Mouse (Mus musculus) right cerebral cortex, postnatal 25 days (tissue): Measurements from ENCODE around the gene St3gal4.
"Not testable (repeated sequence)": the region's sequence is repeated elsewhere in the genome, so short reads cannot be mapped to it uniquely, and the experiment has no call there.

ENCODE experiments used
- DNase-seq: peaks from one replicate; pipeline ENCODE4 v3.0.0; 2022

Gene St3gal4

GRCm38 (mm10) chr9:35119168-35119567 lies at the start of gene St3gal4:
St3gal4 (minus strand) TSS chr9:35119268.
- DNase-seq, result no peak

DNA sequence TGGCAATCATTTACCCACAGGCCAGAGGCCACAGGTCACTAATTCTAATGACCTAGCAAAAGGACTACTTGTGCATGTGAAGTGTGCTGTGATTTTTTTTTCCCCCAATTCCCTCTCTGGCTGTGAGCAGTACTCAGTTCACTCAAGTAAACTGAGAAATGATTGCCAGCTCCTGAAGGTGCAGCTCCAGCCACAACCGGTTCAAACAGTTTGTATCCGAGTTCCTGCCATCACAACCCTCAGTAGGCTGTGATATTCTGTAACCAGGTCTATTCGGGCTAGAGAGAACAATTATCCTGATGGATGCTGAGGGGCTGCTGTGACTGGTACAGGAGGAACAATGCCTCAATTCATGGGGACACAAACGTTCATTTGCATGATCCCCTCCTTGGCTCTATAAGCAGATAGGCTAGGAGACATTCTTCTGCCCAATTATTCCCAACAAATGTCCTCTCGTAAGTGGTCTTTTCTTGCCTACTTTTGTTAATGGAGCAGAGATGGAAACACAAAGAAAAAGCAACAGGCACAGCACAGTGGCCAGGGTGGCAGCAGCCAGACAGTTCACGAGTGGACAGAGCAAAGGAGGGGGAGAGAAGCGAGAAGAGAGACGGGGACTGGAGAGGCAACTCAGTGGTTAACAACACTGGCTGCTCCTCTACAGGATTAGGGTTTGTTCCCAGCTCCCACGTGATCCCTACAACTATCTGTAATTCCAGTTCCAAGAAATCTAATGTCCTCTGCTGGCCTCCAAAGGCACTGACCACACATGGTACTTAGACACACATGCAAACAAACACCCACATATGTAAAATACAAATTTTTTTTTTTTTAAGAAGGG lies 47.9 kb upstream of the St3gal4 start:
- DNase-seq, result no peak

DNA sequence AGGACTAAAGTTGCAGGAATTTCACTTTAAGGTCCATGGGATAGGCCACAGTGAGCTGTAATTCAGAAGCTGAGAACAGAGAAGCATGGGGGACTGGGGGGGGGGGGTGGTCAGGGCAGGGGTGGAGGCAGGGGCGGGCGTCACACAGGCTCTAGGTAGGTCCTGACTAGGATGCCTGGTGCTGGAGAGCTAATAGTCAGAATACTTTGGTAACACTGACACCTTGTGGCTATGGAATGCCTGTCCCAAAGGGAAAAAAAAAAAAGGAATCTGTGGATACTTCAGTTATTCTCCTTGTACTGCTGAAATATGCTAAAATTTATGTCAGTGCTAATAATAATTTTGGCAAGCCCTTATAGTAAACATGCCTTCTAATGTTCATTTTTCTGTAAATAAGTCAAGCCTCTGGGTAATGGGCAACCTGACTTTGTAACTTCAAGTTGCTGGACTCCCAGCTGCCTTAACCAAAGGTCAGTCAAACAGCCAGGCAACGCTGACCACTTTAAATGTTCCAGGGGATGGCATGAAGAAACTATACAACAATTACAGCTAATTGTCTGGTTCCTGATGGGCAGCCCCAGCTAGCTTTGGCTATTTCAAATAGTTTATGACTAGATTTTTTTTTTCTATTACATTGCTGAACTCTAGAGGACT lies 47.2 kb upstream of the St3gal4 start:
- no peak for DNase-seq

- no peak for DNase-seq
Measured at GRCm38 (mm10) chr9:35164142-35164874, 45.2 kb upstream of the St3gal4 start.

- no peak for DNase-seq
Measured at GRCm38 (mm10) chr9:35163011-35163690, 44.1 kb upstream of the St3gal4 start.

- DNase-seq, result no peak
Measured at GRCm38 (mm10) chr9:35161721-35162120, 42.7 kb upstream of the St3gal4 start.

DNA sequence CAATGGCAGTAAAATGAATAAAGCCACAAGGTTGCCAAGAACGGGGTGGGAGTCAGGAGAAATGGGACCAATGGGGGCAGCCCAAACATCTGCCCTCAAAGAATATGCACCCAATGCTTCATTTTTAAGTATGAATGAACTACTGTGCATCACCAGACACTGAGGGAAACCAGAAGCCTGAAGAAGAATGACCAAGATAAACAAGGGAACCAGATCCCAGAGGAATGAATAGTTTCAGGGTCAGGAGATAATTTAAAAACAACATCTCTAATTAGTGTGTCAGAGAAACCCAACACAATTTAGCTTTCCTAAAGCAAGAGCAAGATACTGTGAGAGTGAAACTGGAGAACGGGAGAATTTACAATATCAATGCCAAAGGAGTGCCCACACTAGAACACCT lies 41.6 kb upstream of the St3gal4 start:
- no peak for DNase-seq

DNA sequence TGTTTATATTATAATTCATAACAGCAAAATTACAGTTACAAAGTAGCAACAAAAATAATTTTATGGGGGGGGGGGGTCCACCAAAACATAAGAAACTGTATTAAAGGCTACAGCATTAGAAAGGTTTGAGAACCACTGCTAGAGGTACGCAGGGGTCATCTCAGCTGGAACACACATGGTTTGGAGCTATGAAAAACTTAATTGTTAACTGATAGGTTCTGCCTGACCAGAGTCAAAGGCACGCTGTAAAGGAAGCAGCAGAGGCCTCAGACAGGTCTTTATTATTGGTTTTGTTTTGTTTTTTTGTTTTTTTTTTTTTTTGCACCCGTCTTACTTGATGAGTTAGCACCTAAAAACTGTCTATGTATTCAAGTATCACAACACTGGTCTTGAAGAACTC lies 39.4 kb upstream of the St3gal4 start:
- no peak for DNase-seq

GRCm38 (mm10) chr9:35156862-35157261 lies 37.8 kb upstream of the St3gal4 start:
- DNase-seq, result no peak

DNA sequence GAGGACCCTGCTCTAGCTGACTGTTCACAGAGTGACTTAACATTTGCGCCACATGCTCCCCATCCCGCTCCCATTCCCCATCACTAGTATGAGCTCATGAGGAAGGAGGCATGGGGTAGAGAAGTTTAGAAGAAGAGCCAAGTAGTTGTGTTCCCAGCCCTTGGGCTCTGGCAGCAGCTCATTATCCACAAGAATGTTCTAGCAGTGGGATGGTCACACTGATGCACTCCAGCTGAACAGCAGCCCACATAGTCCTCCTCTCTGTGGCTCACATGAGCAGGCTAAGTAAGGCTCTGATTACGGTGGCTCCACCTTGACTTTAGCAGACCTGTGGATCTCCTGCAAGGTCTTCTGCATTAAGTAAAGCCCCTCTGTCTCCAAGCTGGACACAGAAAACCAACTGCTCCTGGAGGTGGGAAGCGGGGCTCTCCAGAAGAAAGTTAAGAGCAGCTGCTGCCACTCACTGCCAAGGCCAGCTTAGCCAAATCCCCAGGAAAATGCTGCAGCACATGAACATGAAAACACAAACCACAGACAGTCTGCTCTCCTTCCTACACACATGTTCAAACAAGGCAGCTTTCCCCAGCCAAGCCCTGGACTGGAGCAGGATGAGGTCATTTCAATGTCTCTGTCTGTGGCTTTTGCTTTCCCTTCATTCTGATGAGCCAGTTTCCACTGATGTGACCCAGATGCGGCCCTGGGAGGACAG lies 37.1 kb upstream of the St3gal4 start:
- no peak for DNase-seq

- no peak for DNase-seq
Measured at GRCm38 (mm10) chr9:35152923-35153322, 33.9 kb upstream of the St3gal4 start.

DNA sequence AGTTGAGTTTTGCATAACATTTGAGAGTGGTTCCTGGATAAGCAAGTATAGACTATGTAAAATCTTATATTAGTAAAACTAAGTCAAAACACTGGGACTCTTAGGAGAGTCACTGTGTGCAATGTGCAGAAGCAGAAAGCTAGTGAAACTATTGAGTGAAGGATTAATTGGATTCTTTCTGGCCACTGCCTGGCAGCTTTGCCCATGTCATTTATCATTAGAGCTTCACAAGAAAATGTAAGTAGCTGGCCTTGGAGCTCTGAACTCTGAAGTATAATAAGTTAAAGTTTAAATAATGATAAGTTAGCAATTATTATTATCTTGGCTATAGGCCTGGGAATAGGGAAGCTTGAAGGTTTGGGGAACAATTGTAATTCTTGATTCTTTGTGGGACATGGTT lies 29.8 kb upstream of the St3gal4 start:
- DNase-seq, result not testable (repeated sequence)

- not testable (repeated sequence) for DNase-seq
Measured at GRCm38 (mm10) chr9:35147261-35147660, 28.2 kb upstream of the St3gal4 start.

DNA sequence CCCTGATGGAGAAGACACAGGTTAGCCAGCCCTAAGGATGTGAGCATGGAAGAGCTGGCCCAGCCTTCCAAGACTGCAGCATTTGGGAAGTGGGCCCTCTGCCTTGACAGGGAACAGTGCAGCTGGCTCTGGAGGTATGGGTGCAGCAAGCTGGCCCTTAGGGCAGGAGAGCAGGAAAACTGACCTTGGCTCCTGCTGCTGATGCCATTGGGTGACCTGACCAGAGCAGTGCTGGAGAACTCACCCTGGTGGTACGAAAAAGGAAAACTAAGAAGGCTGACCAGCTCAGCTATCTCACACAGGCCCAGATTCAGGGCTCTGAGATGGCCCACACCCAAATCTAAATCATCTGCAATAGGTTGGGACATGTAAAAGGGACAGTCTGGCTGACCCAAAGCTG lies 26.8 kb upstream of the St3gal4 start:
- no peak for DNase-seq

DNA sequence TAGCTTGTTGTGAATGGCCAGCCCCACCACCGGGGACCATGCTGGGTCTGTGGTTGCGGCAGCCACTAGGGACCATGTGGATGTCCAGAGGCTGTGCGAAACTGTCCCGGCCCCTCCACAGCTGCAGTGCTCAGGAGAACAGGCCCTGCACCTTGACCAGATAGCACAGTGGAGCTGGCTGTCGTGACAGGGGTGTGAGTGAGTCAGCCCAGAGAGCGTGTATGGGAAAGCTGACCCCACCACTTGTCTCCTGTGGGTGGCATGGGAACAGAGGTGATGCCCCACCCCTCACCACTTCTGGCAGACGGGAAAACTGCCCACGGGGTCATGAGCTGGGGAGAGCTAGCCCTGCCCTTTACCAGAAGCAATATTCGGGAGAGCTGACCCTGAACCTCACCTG lies 26.1 kb upstream of the St3gal4 start:
- DNase-seq, result no peak

DNA sequence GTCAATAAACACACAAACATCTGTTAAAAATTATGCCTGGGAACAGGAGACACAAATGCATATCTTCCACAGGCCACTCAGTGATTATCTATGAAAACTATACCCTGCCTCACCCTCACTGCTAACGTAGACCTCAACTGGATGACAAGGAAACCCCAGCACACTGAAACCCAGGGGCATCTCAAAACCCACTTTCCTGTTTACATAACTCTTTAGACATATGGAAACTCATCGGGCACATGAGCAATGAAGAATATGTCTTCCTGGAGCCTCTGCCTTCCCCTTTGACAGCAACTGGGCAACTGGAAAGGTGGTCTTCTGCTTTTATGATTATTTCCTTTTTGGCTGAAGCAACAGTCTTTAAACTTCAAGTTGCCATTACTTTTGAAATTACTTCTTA lies 23.2 kb upstream of the St3gal4 start:
- no peak for DNase-seq

GRCm38 (mm10) chr9:35139231-35139744 lies 20.2 kb upstream of the St3gal4 start:
- DNase-seq, result no peak

DNA sequence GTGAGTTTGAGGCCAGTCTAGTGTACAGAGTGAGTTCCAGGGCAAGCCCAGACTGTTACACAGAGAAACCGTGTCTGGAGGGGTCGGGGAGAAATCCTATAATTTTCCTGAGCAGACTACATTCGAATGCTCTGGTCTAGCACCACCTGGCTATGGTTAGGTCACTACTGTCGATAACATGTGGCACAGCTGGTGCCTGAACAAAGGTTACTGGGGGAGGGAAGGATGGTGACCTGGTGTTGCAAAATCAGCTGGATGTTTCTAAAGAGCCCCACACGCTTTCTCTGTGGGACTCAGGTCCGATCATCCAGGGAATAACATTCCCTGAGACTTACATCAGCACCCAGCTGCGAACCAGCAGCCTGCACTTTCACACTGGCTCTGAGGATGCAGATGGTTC lies 19.0 kb upstream of the St3gal4 start:
- no peak for DNase-seq

GRCm38 (mm10) chr9:35135575-35135974 lies 16.5 kb upstream of the St3gal4 start:
- DNase-seq, result peak; percentile 23

DNA sequence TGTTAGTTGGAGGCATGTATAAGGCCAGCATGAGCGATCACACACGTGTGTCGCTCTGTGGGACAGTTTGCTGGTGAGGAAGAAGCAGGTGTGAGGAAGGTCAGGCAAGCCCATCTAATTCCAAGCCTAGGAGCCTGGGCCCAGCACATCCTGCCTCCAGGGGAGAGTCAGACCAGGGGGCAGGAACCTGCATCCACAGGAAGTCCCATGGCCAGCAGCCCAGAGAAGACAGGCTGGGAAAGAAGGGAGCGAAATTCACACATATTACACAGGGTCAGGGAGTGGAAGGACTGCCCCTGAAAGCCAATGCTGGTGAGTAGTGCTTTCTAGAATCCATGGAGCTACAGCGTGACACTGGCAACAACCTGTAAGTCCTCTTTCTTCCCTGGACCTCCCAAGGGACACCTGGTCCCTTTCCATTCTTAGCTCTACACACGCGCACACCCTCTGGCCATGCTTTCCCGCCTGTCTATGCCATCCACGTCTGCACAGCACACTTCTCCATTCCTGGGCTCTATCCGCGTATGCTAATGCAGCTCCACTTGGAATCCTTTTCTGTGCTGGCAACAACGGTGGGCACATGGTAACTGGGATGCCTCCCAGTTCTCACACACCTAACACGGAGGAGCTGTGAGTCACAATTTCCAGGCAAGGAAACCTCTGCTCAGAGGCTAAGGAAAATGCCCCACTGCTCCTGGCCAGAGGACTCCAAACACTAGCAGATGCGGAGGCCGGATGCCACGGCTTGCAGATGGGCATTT lies 12.7 kb upstream of the St3gal4 start:
- DNase-seq, result peak; percentile 70

GRCm38 (mm10) chr9:35128995-35129418 lies 9.9 kb upstream of the St3gal4 start:
- no peak for DNase-seq
